In genomic region chr8:126669154-126669553, GRCm38 (mm10) we compare ENCODE assay signal across 10 mouse cellular contexts.
DNase-seq lines count a peak whose midpoint lies in the region; ATAC-seq and TF ChIP-seq lines count a peak whose summit lies in the region.
"Had no signal": no experiment of that assay in that cellular context is flagged by ENCODE, and none has a peak within 500 bp of the region (broad histone marks: within the 10 kb centered on the region; RNA-seq: fewer than 3 reads in every experiment).

No protein-coding gene starts in this region.

- no peak for DNase-seq in heart, postnatal 25 days (ENCODE audit: low spot score)
- DNase-seq in testis, postnatal 10 days (ENCODE audit: low spot score) = no peak
- DNase-seq in kidney, postnatal 14 days = peak; percentile 55
- DNase-seq in spleen, adult 18-20 months = no peak
- DNase-seq in thymus, postnatal 0 days (ENCODE audit: low spot score) = no peak
- DNase-seq in thymus, postnatal 14 days = no peak
- DNase-seq: right cerebral cortex, adult 18-20 months had no signal

- no peak overlapping the region for H3K9ac ChIP-seq in heart, embryonic 13.5 days

- H3K9me3 ChIP-seq in heart, embryonic 13.5 days = no peaks in the 10 kb centered on the region

- peaks cover 52% of the 10 kb centered on the region for H3K4me1 ChIP-seq in heart, embryonic 13.5 days
- H3K4me1 ChIP-seq in testis, adult 2 months (ENCODE audit: control insufficient read depth, insufficient read depth, low read length) = peaks cover 9% of the 10 kb centered on the region

- no peaks in the 10 kb centered on the region for H3K27me3 ChIP-seq in heart, embryonic 13.5 days (replicated peaks)
- H3K27me3 ChIP-seq in testis, adult 2 months (ENCODE audit: control insufficient read depth, insufficient read depth, low read length) = no peaks in the 10 kb centered on the region

- TF ChIP-seq POLR2A in testis, adult 2 months (IDR thresholded peaks at IDR 0.05; ENCODE audit: control insufficient read depth, low read depth, low read length) = no peak

- peak overlapping the region; percentile 99 for H3K27ac ChIP-seq in heart, embryonic 13.5 days (replicated peaks)
- peak overlapping the region; percentile 23; the same call in 1 of the 2 replicates for H3K27ac ChIP-seq in testis, adult 2 months (ENCODE audit: control insufficient read depth, insufficient read depth, low read depth, low read length)

- intact Hi-C loops in heart, postnatal 25 days (cut with DNase I) = loop anchor here (2.0 kb wide), 1 partner anchor 250 kb away; no protein-coding TSS in a partner anchor

- H3K4me2 ChIP-seq in heart, embryonic 13.5 days = no peak overlapping the region
- H3K4me2 ChIP-seq: lung, embryonic 14.5 days had no signal

- no peak for ATAC-seq in heart, embryonic 13.5 days (ENCODE audit: extremely low read depth, insufficient number of reproducible peaks, low FRiP score, low TSS enrichment)

- TF ChIP-seq CTCF in testis, adult 2 months (IDR thresholded peaks at IDR 0.05; ENCODE audit: control insufficient read depth, insufficient read depth, insufficient replicate concordance, low read depth, low read length) = no peak

- no peak overlapping the region for H3K4me3 ChIP-seq in heart, embryonic 13.5 days
- H3K4me3 ChIP-seq in testis, adult 2 months (ENCODE audit: control insufficient read depth, low read depth, low read length) = no peak overlapping the region

- 53% methylated on average over 6 of the region's 6 CpGs for WGBS in heart, embryonic 13.5 days

- no peaks in the 10 kb centered on the region for H3K36me3 ChIP-seq in heart, embryonic 13.5 days
- H3K36me3 ChIP-seq in testis, adult 2 months (ENCODE audit: control insufficient read depth, insufficient read depth, low read length) = no peaks in the 10 kb centered on the region
